Mouse (Mus musculus) spleen, adult 18-20 months (tissue): ENCODE measurements around the gene Yipf1.

ENCODE experiments used
- DNase-seq, 2 experiments: peaks; one replicate each; pipeline ENCODE4 v3.0.0; 2022; ENCODE audit warnings: mixed read lengths in 2 of 2

The Yipf1 gene

GRCm38 (mm10) chr4:107313690-107314478 lies at the start of gene Yipf1:
TSS of gene Yipf1 (plus strand) at chr4:107314363.
- DNase-seq = peak; percentile 81 to 86

GRCm38 (mm10) chr4:107273683-107274082 lies 40.5 kb upstream of the Yipf1 start:
- DNase-seq = no peak

- DNase-seq = no peak
These were observed 39.7 kb upstream of the Yipf1 start for GRCm38 (mm10) chr4:107274511-107274910.

- DNase-seq = no peak
These were observed 35.9 kb upstream of the Yipf1 start for GRCm38 (mm10) chr4:107278188-107278707.

GRCm38 (mm10) chr4:107280843-107281475 lies 33.2 kb upstream of the Yipf1 start:
- no peak for DNase-seq

GRCm38 (mm10) chr4:107285446-107286200 lies 28.5 kb upstream of the Yipf1 start:
- DNase-seq = no peak

- no peak for DNase-seq
These were observed 27.8 kb upstream of the Yipf1 start for GRCm38 (mm10) chr4:107286386-107286785.

- no peak for DNase-seq
These were observed 26.6 kb upstream of the Yipf1 start for GRCm38 (mm10) chr4:107287517-107287916.

GRCm38 (mm10) chr4:107291611-107292272 lies 22.4 kb upstream of the Yipf1 start:
- DNase-seq = no peak

- DNase-seq = no peak
These were observed 21.9 kb upstream of the Yipf1 start for GRCm38 (mm10) chr4:107292273-107292662.

GRCm38 (mm10) chr4:107298071-107298606 lies 16.0 kb upstream of the Yipf1 start:
- no peak for DNase-seq

- no peak for DNase-seq
These were observed 14.3 kb upstream of the Yipf1 start for GRCm38 (mm10) chr4:107299779-107300340.

- DNase-seq = no peak
These were observed 13.8 kb upstream of the Yipf1 start for GRCm38 (mm10) chr4:107300371-107300770.

- no peak for DNase-seq
These were observed 13.1 kb upstream of the Yipf1 start for GRCm38 (mm10) chr4:107300902-107301555.

- no peak for DNase-seq
These were observed 11.9 kb upstream of the Yipf1 start for GRCm38 (mm10) chr4:107302221-107302620.

GRCm38 (mm10) chr4:107302832-107303231 lies 11.3 kb upstream of the Yipf1 start:
- DNase-seq = no peak

GRCm38 (mm10) chr4:107303531-107303930 lies 10.6 kb upstream of the Yipf1 start:
- no peak for DNase-seq

GRCm38 (mm10) chr4:107306966-107307365 lies 7.2 kb upstream of the Yipf1 start, which contains the start of gene Dio1:
TSS of gene Dio1 (minus strand) at chr4:107307169.
- no peak for DNase-seq

- DNase-seq = no peak
These were observed 279 bp downstream of the Yipf1 start for GRCm38 (mm10) chr4:107314479-107314805.

GRCm38 (mm10) chr4:107318646-107319045 lies 4.5 kb downstream of the Yipf1 start:
- no peak for DNase-seq

- DNase-seq = peak; percentile 37 to 47
These were observed 6.9 kb downstream of the Yipf1 start for GRCm38 (mm10) chr4:107321041-107321440.

GRCm38 (mm10) chr4:107323113-107323512 lies 8.9 kb downstream of the Yipf1 start:
- DNase-seq = no peak
